Mouse (Mus musculus) kidney, embryonic 16.5 days (tissue): Measurements from ENCODE around the gene Acvr2b. TPM values are rescaled to one million over a fixed set of nuclear protein-coding genes. Genes with fewer than 3 reads are reported as not detected.
"Not testable (repeated sequence)": the region's sequence is repeated elsewhere in the genome, so short reads cannot be mapped to it uniquely, and the experiment has no call there.

Source experiments
- ATAC-seq: fragments of 200-750 bp; cut with Nextera tagmentation; 2 replicates; pipeline ENCODE4 v1.8.0; 2017; ENCODE audit warnings: moderate TSS enrichment; ENCODE audit not compliant: low FRiP score, low TSS enrichment
- H3K27ac ChIP-seq: fragments of 300-500 bp; sonication (generic); 2 replicates; pipeline ENCODE4 v1.5.1; 2014; ENCODE audit warnings: low read length
- H3K27me3 ChIP-seq: fragments of 300-500 bp; sonication (generic); 2 replicates; pipeline ENCODE4 v1.6.1; 2014; ENCODE audit warnings: low read length, control low read depth, mixed read lengths; ENCODE audit not compliant: insufficient read depth
- H3K36me3 ChIP-seq: fragments of 300-500 bp; sonication (generic); 2 replicates; pipeline ENCODE4 v1.6.1; 2014; ENCODE audit warnings: low read length, control low read depth, mixed read lengths; ENCODE audit not compliant: insufficient read depth
- H3K4me1 ChIP-seq: fragments of 300-500 bp; sonication (generic); 2 replicates; pipeline ENCODE4 v1.6.1; 2014; ENCODE audit warnings: low read length, control low read depth, mixed read lengths; ENCODE audit not compliant: insufficient read depth
- H3K4me2 ChIP-seq: fragments of 300-500 bp; sonication (generic); replicated peaks from 2 replicates; pipeline ENCODE4 v1.6.1; 2014; ENCODE audit warnings: low read depth, low read length
- H3K4me3 ChIP-seq: fragments of 300-500 bp; sonication (generic); 2 replicates; pipeline ENCODE4 v1.5.1; 2014; ENCODE audit warnings: mild to moderate bottlenecking, low read length
- H3K9ac ChIP-seq: fragments of 300-500 bp; sonication (generic); replicated peaks from 2 replicates; pipeline ENCODE4 v1.6.1; 2014; ENCODE audit warnings: low read length
- H3K9me3 ChIP-seq: fragments of 300-500 bp; sonication (generic); 2 replicates; pipeline ENCODE4 v1.6.1; 2016; ENCODE audit warnings: low read length, control low read depth
- WGBS: fragments of 180-500 bp; shearing (Covaris S2); extraction: QIAGEN DNeasy Blood & Tissue Kit; methylation state at CpG from one replicate; pipeline ENCODE4 v1.1.7; 2014; 5-methylcytosine and 5-hydroxymethylcytosine counted together
- polyA plus RNA-seq: library from polyadenylated mRNA; unstranded; fragments of >200 nt; fragmentation: Nextera tagmentation; extraction: Ambion mirVana; gene quantifications from 2 replicates; pipeline ENCODE4 v1.2.1, GENCODE M21; 2015

Acvr2b gene
- polyA plus RNA-seq: 18.7 and 23.6 TPM in 2 replicates

- no peaks in the 10 kb centered on the region for H3K36me3 ChIP-seq
- peak; percentile 97 for ATAC-seq
- peak within 1 kb of the TSS; percentile 96 for H3K4me2 ChIP-seq
- H3K27me3 ChIP-seq: no peaks in the 10 kb centered on the region
- WGBS: 0% methylated on average over 21 of the region's 32 CpGs
- H3K4me3 ChIP-seq: peak within 1 kb of the TSS; percentile 88
- no peaks in the 10 kb centered on the region for H3K9me3 ChIP-seq
- H3K27ac ChIP-seq: peak within 1 kb of the TSS; percentile 97
- peak within 1 kb of the TSS; percentile 100 for H3K9ac ChIP-seq
- H3K4me1 ChIP-seq: peaks cover 25% of the 10 kb centered on the region
Observed at GRCm38 (mm10) chr9:119401801-119402214, at the start of gene Acvr2b. Acvr2b (plus strand) TSS chr9:119402118.

- no peaks in the 10 kb centered on the region for H3K27me3 ChIP-seq
- 67% methylated on average over 6 of the region's 6 CpGs for WGBS
- H3K36me3 ChIP-seq: peaks cover 10% of the 10 kb centered on the region
- no peak for ATAC-seq
- H3K4me3 ChIP-seq: no peak overlapping the region
- no peak overlapping the region for H3K9ac ChIP-seq
- peaks cover 12% of the 10 kb centered on the region for H3K4me1 ChIP-seq
- no peaks in the 10 kb centered on the region for H3K9me3 ChIP-seq
- H3K27ac ChIP-seq: no peak overlapping the region
- H3K4me2 ChIP-seq: no peak overlapping the region
Observed at GRCm38 (mm10) chr9:119353926-119354325, 48.0 kb upstream of the Acvr2b start.

- H3K4me2 ChIP-seq: no peak overlapping the region
- no peaks in the 10 kb centered on the region for H3K9me3 ChIP-seq
- ATAC-seq: no peak
- no peak overlapping the region for H3K9ac ChIP-seq
- no peak overlapping the region for H3K4me3 ChIP-seq
- H3K27ac ChIP-seq: no peak overlapping the region
- H3K27me3 ChIP-seq: no peaks in the 10 kb centered on the region
- peaks cover 3% of the 10 kb centered on the region; the same call in 1 of the 2 replicates for H3K36me3 ChIP-seq
- 58% methylated on average over 6 of the region's 6 CpGs for WGBS
- H3K4me1 ChIP-seq: peaks cover 5% of the 10 kb centered on the region; the same call in 1 of the 2 replicates
Observed at GRCm38 (mm10) chr9:119355943-119356342, 46.0 kb upstream of the Acvr2b start.

DNA sequence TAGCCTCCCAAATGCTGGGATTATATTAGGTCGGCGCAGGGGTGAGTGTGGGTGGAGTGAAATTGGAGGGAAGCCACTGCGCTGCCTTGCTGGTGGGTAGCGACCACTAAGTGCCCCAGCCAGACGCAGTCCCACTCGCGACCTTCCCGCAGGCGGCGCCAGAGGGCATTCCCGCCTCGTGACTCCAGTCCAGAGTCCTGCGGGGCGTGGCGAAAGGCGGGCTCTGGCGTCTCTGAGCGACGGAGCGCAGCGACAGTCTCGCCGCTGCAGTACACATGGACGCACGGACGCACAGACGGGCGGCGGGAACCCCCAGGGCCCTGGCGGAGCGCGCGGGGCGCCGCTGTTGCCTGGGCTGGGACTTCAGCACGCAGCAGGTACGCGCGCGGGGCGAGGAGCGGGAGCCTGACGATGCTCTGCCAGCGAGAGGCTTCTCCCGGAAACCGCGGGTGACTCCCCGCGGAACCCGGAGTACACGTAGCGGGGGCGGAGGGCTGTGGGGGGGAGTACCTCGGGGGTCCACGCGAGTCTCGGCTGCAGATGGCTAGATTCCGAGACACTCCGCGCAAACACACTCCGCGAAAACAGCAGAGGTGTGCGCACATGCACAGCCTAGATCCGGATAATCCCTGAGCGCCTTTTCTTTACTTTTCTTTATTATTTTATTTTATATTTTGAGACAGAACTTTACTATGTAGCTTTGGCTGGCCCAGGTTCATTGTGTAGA lies 44.4 kb upstream of the Acvr2b start, which contains the start of gene Xylb:
Gene Xylb (plus strand): TSS at position 51 of the 727 bp plus-strand sequence.
- Histone ChIP-seq H3K4me3 (peak within 1 kb of the TSS; percentile 74), H3K36me3 (no peaks in the 10 kb centered on the region), H3K27ac (peak within 1 kb of the TSS; percentile 27; the same call in 1 of the 2 replicates), H3K27me3 (no peaks in the 10 kb centered on the region), H3K4me1 (0 out of 2 replicates have a peak, but pooled peaks cover 4% of the 10 kb centered on the region), H3K4me2 (peak within 1 kb of the TSS; percentile 93), H3K9ac (peak within 1 kb of the TSS; percentile 75), H3K9me3 (no peaks in the 10 kb centered on the region)
- peak; percentile 92 for ATAC-seq
- WGBS: 2% methylated on average over 58 of the region's 65 CpGs

- H3K9ac ChIP-seq: peak overlapping the region; percentile 75
- 0 out of 2 replicates have a peak, but pooled peaks cover 4% of the 10 kb centered on the region for H3K4me1 ChIP-seq
- no peaks in the 10 kb centered on the region for H3K27me3 ChIP-seq
- H3K9me3 ChIP-seq: no peaks in the 10 kb centered on the region
- no peak overlapping the region for H3K27ac ChIP-seq
- peak overlapping the region; percentile 93 for H3K4me2 ChIP-seq
- WGBS: 38% methylated on average over 9 of the region's 9 CpGs
- H3K4me3 ChIP-seq: peak overlapping the region; percentile 74
- H3K36me3 ChIP-seq: no peaks in the 10 kb centered on the region
- ATAC-seq: 0 out of 2 replicates have a peak, but pooled peaks have one; percentile 5
Observed at GRCm38 (mm10) chr9:119358058-119358429, 43.9 kb upstream of the Acvr2b start.

DNA sequence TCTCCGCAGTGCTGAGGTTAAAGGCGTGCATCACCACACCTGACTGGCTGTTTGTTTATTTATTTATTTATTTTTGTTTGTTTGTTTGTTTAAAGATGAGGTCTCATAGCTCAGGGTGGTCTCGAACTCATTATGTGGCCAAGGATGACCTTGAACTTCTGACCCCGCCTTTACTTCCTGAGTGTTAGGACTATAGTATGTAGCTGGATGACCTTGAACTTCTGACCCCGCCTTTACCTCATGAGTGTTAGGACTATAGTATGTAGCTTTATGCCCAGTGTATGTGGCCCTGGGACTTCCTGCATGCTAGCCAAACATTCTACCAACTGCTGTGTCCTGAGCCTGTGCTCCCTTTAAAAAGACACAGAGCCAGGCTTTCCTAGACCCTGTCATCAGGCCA lies 40.5 kb upstream of the Acvr2b start:
- Histone ChIP-seq H3K9me3 (no peaks in the 10 kb centered on the region), H3K27ac (no peak overlapping the region), H3K9ac (no peak overlapping the region), H3K36me3 (no peaks in the 10 kb centered on the region), H3K4me1 (0 out of 2 replicates have a peak, but pooled peaks cover 4% of the 10 kb centered on the region), H3K4me3 (no peak overlapping the region), H3K4me2 (no peak overlapping the region), H3K27me3 (no peaks in the 10 kb centered on the region)
- WGBS: 92% methylated on average over 5 of the region's 5 CpGs
- no peak for ATAC-seq

- no peaks in the 10 kb centered on the region for H3K36me3 ChIP-seq
- no peak for ATAC-seq
- H3K4me1 ChIP-seq: 0 out of 2 replicates have a peak, but pooled peaks cover 2% of the 10 kb centered on the region
- no peak overlapping the region for H3K4me2 ChIP-seq
- H3K9ac ChIP-seq: no peak overlapping the region
- H3K27me3 ChIP-seq: no peaks in the 10 kb centered on the region
- no peak overlapping the region for H3K4me3 ChIP-seq
- no peak overlapping the region for H3K27ac ChIP-seq
- WGBS: 75% methylated on average over 12 of the region's 12 CpGs
- no peaks in the 10 kb centered on the region for H3K9me3 ChIP-seq
Observed at GRCm38 (mm10) chr9:119363229-119363628, 38.7 kb upstream of the Acvr2b start.

DNA sequence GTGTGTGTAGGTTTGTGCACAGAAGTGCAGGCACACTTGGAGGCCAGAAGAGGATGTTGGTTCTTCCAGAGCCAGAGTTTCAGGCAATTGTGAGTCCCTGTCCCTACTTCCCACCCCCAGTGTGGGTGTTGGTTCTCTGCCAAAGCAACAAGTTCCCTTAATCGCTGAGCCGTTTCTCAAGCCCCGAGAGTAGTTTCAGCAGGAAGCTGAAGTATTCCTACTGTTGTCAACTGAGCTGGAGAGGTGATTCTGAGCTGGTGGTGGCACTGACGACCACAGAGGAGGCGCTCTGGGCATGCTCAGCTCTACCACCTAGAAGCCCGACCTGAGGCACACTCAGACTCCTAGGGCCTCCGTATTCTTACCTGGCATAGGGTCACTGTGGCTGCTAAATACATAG lies 36.6 kb upstream of the Acvr2b start, which contains the start of gene Slc22a14:
Gene Slc22a14 (minus strand): TSS at position 270 of the 400 bp plus-strand sequence.
- H3K4me1 ChIP-seq: no peaks in the 10 kb centered on the region
- H3K4me2 ChIP-seq: no peak within 1 kb of the TSS
- H3K36me3 ChIP-seq: no peaks in the 10 kb centered on the region
- H3K27me3 ChIP-seq: no peaks in the 10 kb centered on the region
- H3K27ac ChIP-seq: no peak within 1 kb of the TSS
- WGBS: 51% methylated on average over 7 of the region's 7 CpGs
- H3K4me3 ChIP-seq: no peak within 1 kb of the TSS
- H3K9ac ChIP-seq: no peak within 1 kb of the TSS
- ATAC-seq: no peak
- no peaks in the 10 kb centered on the region for H3K9me3 ChIP-seq

- 95% methylated on average over 3 of the region's 3 CpGs for WGBS
- ATAC-seq: no peak
- H3K4me3 ChIP-seq: no peak overlapping the region
- H3K9me3 ChIP-seq: no peaks in the 10 kb centered on the region
- H3K4me1 ChIP-seq: no peaks in the 10 kb centered on the region
- H3K9ac ChIP-seq: no peak overlapping the region
- no peaks in the 10 kb centered on the region for H3K27me3 ChIP-seq
- no peaks in the 10 kb centered on the region for H3K36me3 ChIP-seq
- no peak overlapping the region for H3K27ac ChIP-seq
- no peak overlapping the region for H3K4me2 ChIP-seq
Observed at GRCm38 (mm10) chr9:119368367-119368766, 33.6 kb upstream of the Acvr2b start.

- not testable (repeated sequence) for H3K9me3 ChIP-seq, H3K4me3 ChIP-seq, H3K27ac ChIP-seq, H3K9ac ChIP-seq, ATAC-seq, H3K4me1 ChIP-seq, H3K36me3 ChIP-seq, H3K27me3 ChIP-seq, H3K4me2 ChIP-seq
- WGBS: 91% methylated on average over 4 of the region's 4 CpGs
Observed at GRCm38 (mm10) chr9:119370770-119371169, 31.1 kb upstream of the Acvr2b start.
